In genomic region chr5:3359914-3360313, GRCm38 (mm10) we compare ENCODE assay signal across 1 mouse cellular context.
TF ChIP-seq lines count a peak whose summit lies in the region.

No protein-coding gene starts in this region.

TF ChIP-seq in CH12.LX, 34 proteins besides CTCF, POLR2A, EP300 and RAD21 (continued from another document):
- peak; percentile 25; the same call in 1 of the 2 replicates for TF ChIP-seq BHLHE40 (IDR thresholded peaks at IDR 0.05; ENCODE audit: low read depth, low read length)
- no peak for TF ChIP-seq GABPA (IDR thresholded peaks at IDR 0.05; ENCODE audit: insufficient replicate concordance, low read depth, low read length)
- TF ChIP-seq RCOR1 (conservative IDR thresholded peaks at IDR 0.05; ENCODE audit: low read depth, low read length): no peak
TF ChIP-seq in CH12.LX: peak in this region for 5.
